Comparison of ENCODE assay signal across 27 mouse cellular contexts in genomic region chr9:95150597-95150996, GRCm38 (mm10).
DNase-seq lines count a peak whose midpoint lies in the region; ATAC-seq and TF ChIP-seq lines count a peak whose summit lies in the region.
"Had no signal": no experiment of that assay in that cellular context is flagged by ENCODE, and none has a peak within 500 bp of the region (broad histone marks: within the 10 kb centered on the region; RNA-seq: fewer than 3 reads in every experiment).

No protein-coding gene starts in this region.

- no peak overlapping the region for H3K4me3 ChIP-seq in kidney, adult 2 months (ENCODE audit: insufficient read depth, low read depth, low read length)
- H3K4me3 ChIP-seq: embryonic facial prominence, embryonic 10.5 days; embryonic facial prominence, embryonic 15.5 days; heart, embryonic 10.5 days; hindbrain, embryonic 12.5 days; megakaryocyte, embryonic 14.5 days; midbrain, embryonic 12.5 days; neural tube, embryonic 13.5 days had no signal

- ATAC-seq in megakaryocyte, adult 5-6 weeks (ENCODE audit: poor library complexity, severe bottlenecking): no peak
- ATAC-seq: activated CD4-positive, CD25-positive, alpha-beta regulatory T cell, adult 4 months; forebrain, embryonic 14.5 days had no signal

- peak overlapping the region; percentile 83 for H3K27ac ChIP-seq in kidney, adult 2 months (ENCODE audit: insufficient read depth, low read depth, low read length)
- H3K27ac ChIP-seq: embryonic facial prominence, embryonic 10.5 days; embryonic facial prominence, embryonic 15.5 days; heart, embryonic 10.5 days; hindbrain, embryonic 12.5 days; liver, embryonic 14.5 days; midbrain, embryonic 12.5 days; neural tube, embryonic 13.5 days had no signal

- H3K27me3 ChIP-seq in kidney, adult 2 months (replicated peaks; ENCODE audit: control insufficient read depth, insufficient read depth, low read length): no peaks in the 10 kb centered on the region
- H3K27me3 ChIP-seq: embryonic facial prominence, embryonic 15.5 days; hindbrain, embryonic 12.5 days; midbrain, embryonic 12.5 days; neural tube, embryonic 13.5 days had no signal

- 66% methylated on average over 3 of the region's 3 CpGs for WGBS in kidney, adult 2 months

- H3K36me3 ChIP-seq in kidney, adult 2 months (ENCODE audit: control insufficient read depth, insufficient read depth, low read length): no peaks in the 10 kb centered on the region
- H3K36me3 ChIP-seq: embryonic facial prominence, embryonic 10.5 days; embryonic facial prominence, embryonic 15.5 days; heart, embryonic 10.5 days; hindbrain, embryonic 12.5 days; midbrain, embryonic 12.5 days; neural tube, embryonic 13.5 days had no signal

- no peak for TF ChIP-seq CTCF in kidney, adult 2 months (conservative IDR thresholded peaks at IDR 0.05; ENCODE audit: insufficient read depth, insufficient read length, low read depth, low read length)

- no peak for TF ChIP-seq POLR2A in kidney, adult 2 months (IDR thresholded peaks at IDR 0.05; ENCODE audit: low read depth, low read length)

- peak; percentile 59 for DNase-seq in kidney, adult 2 months
- DNase-seq in kidney, adult 18-20 months: no peak
- DNase-seq in kidney, adult 9 months: peak; percentile 27
- peak; percentile 55 for DNase-seq in kidney, postnatal 10 days
- no peak for DNase-seq in thymus, postnatal 25 days
- DNase-seq: B cell, adult 2 months; cerebellum, adult 2 months; cerebellum, postnatal 14 days; gastrocnemius, postnatal 14 days; heart, postnatal 36 days; layer of hippocampus, postnatal 36 days; left cerebral cortex, postnatal 4 days; lung, adult 2 months; lung, postnatal 14 days; right cerebral cortex, postnatal 4 days; thymus, adult 2 months had no signal

- H3K4me1 ChIP-seq in kidney, adult 2 months (ENCODE audit: control insufficient read depth, insufficient read depth, low read length): 0 out of 2 replicates have a peak, but pooled peaks cover 2% of the 10 kb centered on the region
- H3K4me1 ChIP-seq: heart, embryonic 10.5 days; hindbrain, embryonic 12.5 days; midbrain, embryonic 12.5 days; neural tube, embryonic 13.5 days had no signal

Comparison
In these comparisons a context has a peak if more than half of its experiments do, and no peak if none do; other contexts are left out.
1. DNase-seq: peak in kidney, adult 2 months (single experiment), kidney, adult 9 months (single experiment) and kidney, postnatal 10 days (single experiment); none in kidney, adult 18-20 months (single experiment) and thymus, postnatal 25 days (single experiment).